Mouse (Mus musculus): ENCODE measurements around the gene Gjb5.

DNA sequence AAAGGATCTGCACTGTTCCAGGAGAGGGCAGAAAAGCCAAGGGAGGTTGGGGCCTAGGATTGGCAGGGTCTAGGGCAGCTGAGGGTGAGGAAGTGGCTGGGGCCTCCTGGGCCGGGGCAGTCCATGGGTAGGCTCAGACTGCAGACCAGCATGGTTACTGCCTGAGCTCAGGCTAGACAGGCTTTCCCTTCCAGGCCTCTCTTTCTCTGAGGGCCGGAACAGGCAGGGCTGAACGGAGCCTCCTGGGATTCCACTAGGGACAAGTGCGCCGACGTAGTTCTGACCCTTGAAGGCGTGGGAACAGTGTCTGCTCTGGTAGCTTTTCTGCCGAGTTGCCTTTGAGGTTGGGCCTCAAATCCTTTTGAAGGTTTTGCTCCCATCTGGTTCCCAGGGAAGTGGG is 42.2 kb downstream of the Gjb5 start:
- no peak for TF ChIP-seq CTCF (conservative IDR thresholded peaks at IDR 0.05; ENCODE audit: low read length)
- no peak for TF ChIP-seq POU5F1 (IDR thresholded peaks at IDR 0.05; ENCODE audit: borderline replicate concordance, low read length)
